Mouse (Mus musculus): Measurements from ENCODE around the gene Bicra. TPM values are rescaled to one million over a fixed set of nuclear protein-coding genes. Genes with fewer than 3 reads are reported as not detected.

The Bicra gene
- polyA plus RNA-seq, 1 experiment from 2014 or later, result 1.6 TPM

DNA sequence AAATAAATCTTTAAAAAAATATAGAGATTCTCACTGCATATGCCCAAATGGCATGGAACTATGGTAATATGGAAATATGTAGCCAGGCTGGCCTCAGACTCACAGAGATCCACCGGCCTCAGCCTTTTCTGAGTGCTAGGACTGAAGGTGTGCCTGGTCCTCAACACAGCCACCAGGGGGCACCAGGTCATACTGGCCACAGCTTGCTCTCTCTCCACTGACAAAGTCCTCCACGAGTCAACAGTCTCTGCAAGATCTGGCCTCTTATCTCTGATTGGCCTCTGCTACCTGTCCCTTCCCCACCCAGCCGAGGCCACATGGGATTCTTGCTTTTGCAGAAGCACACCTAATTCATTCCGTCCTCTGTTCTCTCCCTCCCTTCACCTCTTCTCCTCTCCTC, 117.8 kb downstream of the Bicra start:
- WGBS, result 20% methylated on average over 4 of the region's 4 CpGs
- Histone ChIP-seq H3K36me3 (ENCODE audit: control insufficient read depth, insufficient read depth) (no peaks in the 10 kb centered on the region), H3K4me3 (ENCODE audit: low read depth, low read length) (no peak overlapping the region), H3K4me2 (replicated peaks; ENCODE audit: low read depth) (no peak overlapping the region), H3K9ac (ENCODE audit: low read depth, low read length) (no peak overlapping the region), H3K27me3 (replicated peaks; ENCODE audit: control insufficient read depth, insufficient read depth, low read length) (no peaks in the 10 kb centered on the region), H3K9me3 (ENCODE audit: control insufficient read depth) (no peaks in the 10 kb centered on the region), H3K27ac (ENCODE audit: low read depth, low read length) (no peak overlapping the region), H3K4me1 (replicated peaks; ENCODE audit: control insufficient read depth, insufficient read depth, low read length) (no peaks in the 10 kb centered on the region)
- TF ChIP-seq CTCF (IDR thresholded peaks at IDR 0.05; ENCODE audit: low read depth), result peak; percentile 88
- ATAC-seq, result peak; percentile 65

DNA sequence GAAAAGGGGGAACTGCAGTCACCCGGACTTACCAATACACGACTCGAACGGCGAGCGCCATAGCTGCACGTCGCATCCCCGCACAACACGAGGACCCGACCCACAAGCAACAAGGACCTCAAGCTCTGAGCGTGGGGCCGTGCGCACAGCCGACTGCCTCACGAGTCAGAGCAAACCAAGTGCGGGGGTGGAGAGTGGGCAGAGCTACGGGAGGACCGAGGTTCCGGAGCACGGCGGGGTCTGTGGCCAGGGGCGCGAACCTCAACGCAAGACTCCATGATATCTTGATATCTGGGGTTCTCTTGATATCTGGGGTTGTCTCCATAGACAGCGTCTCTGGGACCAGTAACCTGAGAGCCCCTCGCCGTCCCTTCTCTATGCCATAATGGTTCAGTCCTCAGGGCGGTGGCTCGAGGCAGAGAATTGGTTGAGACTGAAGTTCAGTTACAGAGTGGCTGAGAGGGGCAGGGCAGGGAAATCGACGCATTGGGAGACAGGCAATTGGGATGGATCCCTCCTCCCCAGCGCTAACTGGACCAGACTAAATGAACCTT, 125.4 kb downstream of the Bicra start, which contains the start of gene Selenow:
Gene Selenow, minus strand, starts transcription at position 183 of the 554 bp plus-strand sequence.
- H3K36me3 ChIP-seq (ENCODE audit: control insufficient read depth, insufficient read depth), result peaks cover 23% of the 10 kb centered on the region
- peaks cover 11% of the 10 kb centered on the region; the same call in 1 of the 2 replicates for H3K4me1 ChIP-seq (replicated peaks; ENCODE audit: control insufficient read depth, insufficient read depth, low read length)
- peak within 1 kb of the TSS; percentile 63 for H3K4me3 ChIP-seq (ENCODE audit: low read depth, low read length)
- no peaks in the 10 kb centered on the region for H3K27me3 ChIP-seq (replicated peaks; ENCODE audit: control insufficient read depth, insufficient read depth, low read length)
- peak within 1 kb of the TSS; percentile 83 for H3K9ac ChIP-seq (ENCODE audit: low read depth, low read length)
- 0% methylated on average over 33 of the region's 33 CpGs for WGBS
- peak; percentile 97 for ATAC-seq
- no peak for TF ChIP-seq CTCF (IDR thresholded peaks at IDR 0.05; ENCODE audit: low read depth)
- peak within 1 kb of the TSS; percentile 22 for H3K27ac ChIP-seq (ENCODE audit: low read depth, low read length)
- no peaks in the 10 kb centered on the region for H3K9me3 ChIP-seq (ENCODE audit: control insufficient read depth)
- peak within 1 kb of the TSS; percentile 79 for H3K4me2 ChIP-seq (replicated peaks; ENCODE audit: low read depth)

DNA sequence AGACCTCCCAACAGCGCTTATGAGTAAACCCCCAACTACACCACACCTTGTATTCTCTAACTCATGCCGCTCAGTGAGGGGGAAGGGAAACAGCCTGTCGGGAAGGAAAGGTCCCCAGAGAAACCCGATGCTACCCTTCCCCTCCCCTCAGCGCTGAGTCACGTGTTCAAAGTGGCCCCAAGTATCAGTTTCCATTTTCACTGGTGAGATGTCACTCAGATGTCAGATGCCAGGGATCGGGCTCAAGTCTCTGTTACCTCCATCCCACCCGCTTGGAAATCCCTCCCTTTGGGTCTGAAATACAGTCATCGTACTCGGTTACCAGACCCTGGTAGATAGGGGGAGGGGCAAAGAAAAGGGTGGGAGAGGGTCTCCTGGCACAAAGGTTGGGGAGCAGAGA, 125.9 kb downstream of the Bicra start:
- peak overlapping the region; percentile 63 for H3K4me3 ChIP-seq (ENCODE audit: low read depth, low read length)
- H3K27me3 ChIP-seq (replicated peaks; ENCODE audit: control insufficient read depth, insufficient read depth, low read length), result no peaks in the 10 kb centered on the region
- H3K9ac ChIP-seq (ENCODE audit: low read depth, low read length), result peak overlapping the region; percentile 83
- ATAC-seq, result peak; percentile 54
- no peaks in the 10 kb centered on the region for H3K9me3 ChIP-seq (ENCODE audit: control insufficient read depth)
- no peak for TF ChIP-seq CTCF (IDR thresholded peaks at IDR 0.05; ENCODE audit: low read depth)
- peak overlapping the region; percentile 79 for H3K4me2 ChIP-seq (replicated peaks; ENCODE audit: low read depth)
- peaks cover 11% of the 10 kb centered on the region; the same call in 1 of the 2 replicates for H3K4me1 ChIP-seq (replicated peaks; ENCODE audit: control insufficient read depth, insufficient read depth, low read length)
- peaks cover 28% of the 10 kb centered on the region for H3K36me3 ChIP-seq (ENCODE audit: control insufficient read depth, insufficient read depth)
- WGBS, result 0% methylated on average over 10 of the region's 10 CpGs
- H3K27ac ChIP-seq (ENCODE audit: low read depth, low read length), result peak overlapping the region; percentile 22

Other genes with a start within 250 kb of the Bicra start
- gene Obox6, start 208.2 kb downstream of the Bicra start, polyA plus RNA-seq (2015; fragmentation: Nextera tagmentation; extraction: Ambion mirVana), result not detected in 2 replicates
- gene Crx, start 168.0 kb downstream of the Bicra start, polyA plus RNA-seq (2015; fragmentation: Nextera tagmentation; extraction: Ambion mirVana), result not detected in 2 replicates
- not detected in 2 replicates for gene Crxos, start 165.3 kb downstream of the Bicra start, polyA plus RNA-seq (2015; fragmentation: Nextera tagmentation; extraction: Ambion mirVana)
- 813 and 814 TPM in 2 replicates for gene Selenow, start 125.5 kb downstream of the Bicra start, polyA plus RNA-seq (2015; fragmentation: Nextera tagmentation; extraction: Ambion mirVana)
- gene Nop53, start 101.8 kb downstream of the Bicra start, polyA plus RNA-seq (2015; fragmentation: Nextera tagmentation; extraction: Ambion mirVana), result 109 and 115 TPM in 2 replicates
- 29.3 and 30.9 TPM in 2 replicates for gene Ehd2, start 80.4 kb downstream of the Bicra start, polyA plus RNA-seq (2015; fragmentation: Nextera tagmentation; extraction: Ambion mirVana)
- gene Zfp541, start 13.9 kb upstream of the Bicra start, polyA plus RNA-seq (2015; fragmentation: Nextera tagmentation; extraction: Ambion mirVana), result 0.14 TPM in 1 of 2 replicates, not detected in the other
- gene Napa, start 50.5 kb upstream of the Bicra start, polyA plus RNA-seq (2015; fragmentation: Nextera tagmentation; extraction: Ambion mirVana), result 201 and 204 TPM in 2 replicates
- gene Kptn, start 72.0 kb upstream of the Bicra start, polyA plus RNA-seq (2015; fragmentation: Nextera tagmentation; extraction: Ambion mirVana), result 13.3 and 14.4 TPM in 2 replicates
- gene Slc8a2, start 81.9 kb upstream of the Bicra start, polyA plus RNA-seq (2015; fragmentation: Nextera tagmentation; extraction: Ambion mirVana), result 0.08 and 0.14 TPM in 2 replicates
- 18.0 and 20.7 TPM in 2 replicates for gene Meis3, start 127.2 kb upstream of the Bicra start, polyA plus RNA-seq (2015; fragmentation: Nextera tagmentation; extraction: Ambion mirVana)
- gene Dhx34, start 174.1 kb upstream of the Bicra start, polyA plus RNA-seq (2015; fragmentation: Nextera tagmentation; extraction: Ambion mirVana), result 7.3 and 9.0 TPM in 2 replicates
- 0.16 and 0.26 TPM in 2 replicates for gene C5ar2, start 196.2 kb upstream of the Bicra start, polyA plus RNA-seq (2015; fragmentation: Nextera tagmentation; extraction: Ambion mirVana)
- gene C5ar1, start 211.6 kb upstream of the Bicra start, polyA plus RNA-seq (2015; fragmentation: Nextera tagmentation; extraction: Ambion mirVana), result 2.1 TPM in 2 replicates
- gene Inafm1, start 225.7 kb upstream of the Bicra start, polyA plus RNA-seq (2015; fragmentation: Nextera tagmentation; extraction: Ambion mirVana), result 24.1 and 24.8 TPM in 2 replicates
- gene Ccdc9, start 238.9 kb upstream of the Bicra start, polyA plus RNA-seq (2015; fragmentation: Nextera tagmentation; extraction: Ambion mirVana), result 14.2 and 14.8 TPM in 2 replicates